Mouse (Mus musculus) bone marrow, adult 2 months (tissue): ENCODE measurements around the gene Myof.

Source experiments
- CTCF ChIP-seq: fragments of 200-500 bp; IDR thresholded peaks from 2 replicates; pipeline ENCODE4 v1.5.1; 2011; ENCODE audit warnings: low read length, control low read depth; ENCODE audit not compliant: control insufficient read depth, insufficient read depth
- POLR2A ChIP-seq: fragments of 200-500 bp; IDR thresholded peaks from 2 replicates; pipeline ENCODE4 v1.6.1; 2011; ENCODE audit warnings: low read depth, mild to moderate bottlenecking, control low read depth, low read length, borderline replicate concordance; ENCODE audit not compliant: control insufficient read depth

GRCm38 (mm10) chr19:38049686-38050085 lies 6.3 kb upstream of the Myof start:
- TF ChIP-seq POLR2A, result no peak
- no peak for TF ChIP-seq CTCF
